Mouse (Mus musculus): ENCODE measurements around the gene Ogfrl1.

The Ogfrl1 gene

GRCm38 (mm10) chr1:23379911-23380740 is 17.4 kb downstream of the Ogfrl1 start:
- 0 out of 2 replicates have a peak, but pooled peaks cover 2% of the 10 kb centered on the region for H3K27me3 ChIP-seq (ENCODE audit: insufficient read depth, low read length)
- peaks cover 31% of the 10 kb centered on the region for H3K36me3 ChIP-seq (ENCODE audit: insufficient read depth, low read length)
- no peak overlapping the region for H3K4me3 ChIP-seq (replicated peaks; ENCODE audit: low read length)
- TF ChIP-seq POU5F1 (IDR thresholded peaks at IDR 0.05; ENCODE audit: borderline replicate concordance, low read length) (no peak), NANOG (IDR thresholded peaks at IDR 0.05; ENCODE audit: borderline replicate concordance, low read length) (no peak), CTCF (conservative IDR thresholded peaks at IDR 0.05; ENCODE audit: low read length) (no peak)
- no peaks in the 10 kb centered on the region for H3K9me3 ChIP-seq (ENCODE audit: low read length)
- peaks cover 42% of the 10 kb centered on the region for H3K4me1 ChIP-seq (replicated peaks; ENCODE audit: low read depth, low read length)

- Histone ChIP-seq H3K27me3 (ENCODE audit: insufficient read depth, low read length) (0 out of 2 replicates have a peak, but pooled peaks cover 2% of the 10 kb centered on the region), H3K4me3 (replicated peaks; ENCODE audit: low read length) (no peak overlapping the region), H3K4me1 (replicated peaks; ENCODE audit: low read depth, low read length) (peaks cover 42% of the 10 kb centered on the region), H3K36me3 (ENCODE audit: insufficient read depth, low read length) (peaks cover 35% of the 10 kb centered on the region), H3K9me3 (ENCODE audit: low read length) (no peaks in the 10 kb centered on the region)
- TF ChIP-seq CTCF (conservative IDR thresholded peaks at IDR 0.05; ENCODE audit: low read length): no peak
- TF ChIP-seq POU5F1 (IDR thresholded peaks at IDR 0.05; ENCODE audit: borderline replicate concordance, low read length): no peak
- TF ChIP-seq NANOG (IDR thresholded peaks at IDR 0.05; ENCODE audit: borderline replicate concordance, low read length): no peak
Measured at GRCm38 (mm10) chr1:23379321-23379720, 18.3 kb downstream of the Ogfrl1 start.

- H3K27me3 ChIP-seq (ENCODE audit: insufficient read depth, low read length): 0 out of 2 replicates have a peak, but pooled peaks cover 2% of the 10 kb centered on the region
- TF ChIP-seq POU5F1 (IDR thresholded peaks at IDR 0.05; ENCODE audit: borderline replicate concordance, low read length) (no peak), NANOG (IDR thresholded peaks at IDR 0.05; ENCODE audit: borderline replicate concordance, low read length) (no peak), CTCF (conservative IDR thresholded peaks at IDR 0.05; ENCODE audit: low read length) (no peak)
- H3K4me3 ChIP-seq (replicated peaks; ENCODE audit: low read length): no peak overlapping the region
- no peaks in the 10 kb centered on the region for H3K9me3 ChIP-seq (ENCODE audit: low read length)
- H3K36me3 ChIP-seq (ENCODE audit: insufficient read depth, low read length): peaks cover 44% of the 10 kb centered on the region
- peaks cover 41% of the 10 kb centered on the region for H3K4me1 ChIP-seq (replicated peaks; ENCODE audit: low read depth, low read length)
Measured at GRCm38 (mm10) chr1:23377572-23377971, 20.0 kb downstream of the Ogfrl1 start.

- no peak overlapping the region for H3K4me3 ChIP-seq (replicated peaks; ENCODE audit: low read length)
- peaks cover 61% of the 10 kb centered on the region for H3K36me3 ChIP-seq (ENCODE audit: insufficient read depth, low read length)
- TF ChIP-seq POU5F1 (IDR thresholded peaks at IDR 0.05; ENCODE audit: borderline replicate concordance, low read length): no peak
- TF ChIP-seq CTCF (conservative IDR thresholded peaks at IDR 0.05; ENCODE audit: low read length): no peak
- TF ChIP-seq NANOG (IDR thresholded peaks at IDR 0.05; ENCODE audit: borderline replicate concordance, low read length): no peak
- H3K9me3 ChIP-seq (ENCODE audit: low read length): no peaks in the 10 kb centered on the region
- no peaks in the 10 kb centered on the region for H3K27me3 ChIP-seq (ENCODE audit: insufficient read depth, low read length)
- H3K4me1 ChIP-seq (replicated peaks; ENCODE audit: low read depth, low read length): peaks cover 23% of the 10 kb centered on the region
Measured at GRCm38 (mm10) chr1:23374156-23374555, 23.4 kb downstream of the Ogfrl1 start.

GRCm38 (mm10) chr1:23365614-23366013 is 32.0 kb downstream of the Ogfrl1 start:
- Histone ChIP-seq H3K27me3 (ENCODE audit: insufficient read depth, low read length) (no peaks in the 10 kb centered on the region), H3K36me3 (ENCODE audit: insufficient read depth, low read length) (peaks cover 11% of the 10 kb centered on the region), H3K4me1 (replicated peaks; ENCODE audit: low read depth, low read length) (no peaks in the 10 kb centered on the region), H3K9me3 (ENCODE audit: low read length) (no peaks in the 10 kb centered on the region), H3K4me3 (replicated peaks; ENCODE audit: low read length) (no peak overlapping the region)
- TF ChIP-seq CTCF (conservative IDR thresholded peaks at IDR 0.05; ENCODE audit: low read length) (no peak), POU5F1 (IDR thresholded peaks at IDR 0.05; ENCODE audit: borderline replicate concordance, low read length) (no peak), NANOG (IDR thresholded peaks at IDR 0.05; ENCODE audit: borderline replicate concordance, low read length) (no peak)

GRCm38 (mm10) chr1:23352895-23353294 is 44.7 kb downstream of the Ogfrl1 start:
- TF ChIP-seq NANOG (IDR thresholded peaks at IDR 0.05; ENCODE audit: borderline replicate concordance, low read length) (no peak), POU5F1 (IDR thresholded peaks at IDR 0.05; ENCODE audit: borderline replicate concordance, low read length) (no peak), CTCF (conservative IDR thresholded peaks at IDR 0.05; ENCODE audit: low read length) (no peak)
- no peak overlapping the region for H3K4me3 ChIP-seq (replicated peaks; ENCODE audit: low read length)
- H3K4me1 ChIP-seq (replicated peaks; ENCODE audit: low read depth, low read length): no peaks in the 10 kb centered on the region
- no peaks in the 10 kb centered on the region for H3K36me3 ChIP-seq (ENCODE audit: insufficient read depth, low read length)
- no peaks in the 10 kb centered on the region for H3K27me3 ChIP-seq (ENCODE audit: insufficient read depth, low read length)
- no peaks in the 10 kb centered on the region for H3K9me3 ChIP-seq (ENCODE audit: low read length)

- Histone ChIP-seq H3K4me3 (replicated peaks; ENCODE audit: low read length) (no peak overlapping the region), H3K36me3 (ENCODE audit: insufficient read depth, low read length) (no peaks in the 10 kb centered on the region), H3K27me3 (ENCODE audit: insufficient read depth, low read length) (no peaks in the 10 kb centered on the region), H3K9me3 (ENCODE audit: low read length) (no peaks in the 10 kb centered on the region), H3K4me1 (replicated peaks; ENCODE audit: low read depth, low read length) (no peaks in the 10 kb centered on the region)
- TF ChIP-seq CTCF (conservative IDR thresholded peaks at IDR 0.05; ENCODE audit: low read length) (no peak), NANOG (IDR thresholded peaks at IDR 0.05; ENCODE audit: borderline replicate concordance, low read length) (no peak), POU5F1 (IDR thresholded peaks at IDR 0.05; ENCODE audit: borderline replicate concordance, low read length) (no peak)
Measured at GRCm38 (mm10) chr1:23351756-23352155, 45.8 kb downstream of the Ogfrl1 start.

- Histone ChIP-seq H3K36me3 (ENCODE audit: insufficient read depth, low read length) (no peaks in the 10 kb centered on the region), H3K4me3 (replicated peaks; ENCODE audit: low read length) (no peak overlapping the region), H3K4me1 (replicated peaks; ENCODE audit: low read depth, low read length) (no peaks in the 10 kb centered on the region), H3K9me3 (ENCODE audit: low read length) (no peaks in the 10 kb centered on the region), H3K27me3 (ENCODE audit: insufficient read depth, low read length) (no peaks in the 10 kb centered on the region)
- no peak for TF ChIP-seq POU5F1 (IDR thresholded peaks at IDR 0.05; ENCODE audit: borderline replicate concordance, low read length)
- TF ChIP-seq CTCF (conservative IDR thresholded peaks at IDR 0.05; ENCODE audit: low read length): no peak
- no peak for TF ChIP-seq NANOG (IDR thresholded peaks at IDR 0.05; ENCODE audit: borderline replicate concordance, low read length)
Measured at GRCm38 (mm10) chr1:23345633-23346032, 51.9 kb downstream of the Ogfrl1 start.
